Mouse (Mus musculus) liver, postnatal 0 days (tissue): ENCODE results near the gene Npr1. TPM values are rescaled to one million over a fixed set of nuclear protein-coding genes. Genes with fewer than 3 reads are reported as not detected.

ENCODE experiments used
- ATAC-seq: fragments of 200-750 bp; cut with Nextera tagmentation; 2 replicates; pipeline ENCODE4 v1.8.0; 2017; ENCODE audit warnings: mild to moderate bottlenecking, moderate library complexity
- DNase-seq: peaks from one replicate; pipeline ENCODE4 v3.0.0-alpha.2; 2016
- H3K27ac ChIP-seq: fragments of 300-500 bp; sonication (generic); 2 replicates; pipeline ENCODE4 v1.5.1; 2014; ENCODE audit warnings: antibody characterized with exemption, moderate library complexity, mild to moderate bottlenecking, low read depth
- H3K27me3 ChIP-seq: fragments of 300-500 bp; sonication (generic); 2 replicates; pipeline ENCODE4 v1.6.1; 2014; ENCODE audit warnings: low read length, control low read depth, mixed read lengths; ENCODE audit not compliant: insufficient read depth
- H3K36me3 ChIP-seq: fragments of 300-500 bp; sonication (generic); replicated peaks from 2 replicates; pipeline ENCODE4 v1.6.1; 2014; ENCODE audit warnings: mild to moderate bottlenecking, control low read depth, low read length, moderate library complexity, mixed read lengths; ENCODE audit not compliant: insufficient read depth
- H3K4me1 ChIP-seq: fragments of 300-500 bp; sonication (generic); 2 replicates; pipeline ENCODE4 v1.6.1; 2014; ENCODE audit warnings: antibody characterized with exemption, mild to moderate bottlenecking, control low read depth; ENCODE audit not compliant: insufficient read depth
- H3K4me2 ChIP-seq: fragments of 300-500 bp; sonication (generic); 2 replicates; pipeline ENCODE4 v1.6.1; 2014; ENCODE audit warnings: low read depth, mild to moderate bottlenecking, low read length, moderate library complexity, mixed read lengths
- H3K4me3 ChIP-seq: fragments of 300-500 bp; sonication (generic); 2 replicates; pipeline ENCODE4 v1.5.1; 2014; ENCODE audit warnings: low read depth, low read length
- H3K9ac ChIP-seq: fragments of 300-500 bp; sonication (generic); replicated peaks from 2 replicates; pipeline ENCODE4 v1.6.1; 2014; ENCODE audit warnings: mild to moderate bottlenecking, moderate library complexity
- H3K9me3 ChIP-seq: fragments of 300-500 bp; sonication (generic); 2 replicates; pipeline ENCODE4 v1.6.1; 2016; ENCODE audit warnings: mild to moderate bottlenecking, control low read depth, low read length, mixed read lengths
- CTCF ChIP-seq: sonication (generic); IDR thresholded peaks from 2 replicates; pipeline ENCODE4 v1.5.1; 2016; ENCODE audit warnings: antibody characterized with exemption, low read depth
- EP300 ChIP-seq: IDR thresholded peaks from 2 replicates; pipeline ENCODE4 v1.6.1; 2016; ENCODE audit warnings: antibody characterized with exemption, low read depth, mild to moderate bottlenecking
- WGBS: fragments of 180-500 bp; shearing (Covaris S2); extraction: QIAGEN DNeasy Blood & Tissue Kit; methylation state at CpG from one replicate; pipeline ENCODE4 v1.1.7; 2014; ENCODE audit not compliant: insufficient replicate concordance; 5-methylcytosine and 5-hydroxymethylcytosine counted together
- polyA plus RNA-seq: library from polyadenylated mRNA; unstranded; fragments of >200 nt; fragmentation: Nextera tagmentation; extraction: Ambion mirVana; gene quantifications from 2 replicates; pipeline ENCODE4 v1.2.1, GENCODE M21; 2015

The Npr1 gene
- polyA plus RNA-seq, 1 experiment from 2014 or later, result 5.9 TPM

DNA sequence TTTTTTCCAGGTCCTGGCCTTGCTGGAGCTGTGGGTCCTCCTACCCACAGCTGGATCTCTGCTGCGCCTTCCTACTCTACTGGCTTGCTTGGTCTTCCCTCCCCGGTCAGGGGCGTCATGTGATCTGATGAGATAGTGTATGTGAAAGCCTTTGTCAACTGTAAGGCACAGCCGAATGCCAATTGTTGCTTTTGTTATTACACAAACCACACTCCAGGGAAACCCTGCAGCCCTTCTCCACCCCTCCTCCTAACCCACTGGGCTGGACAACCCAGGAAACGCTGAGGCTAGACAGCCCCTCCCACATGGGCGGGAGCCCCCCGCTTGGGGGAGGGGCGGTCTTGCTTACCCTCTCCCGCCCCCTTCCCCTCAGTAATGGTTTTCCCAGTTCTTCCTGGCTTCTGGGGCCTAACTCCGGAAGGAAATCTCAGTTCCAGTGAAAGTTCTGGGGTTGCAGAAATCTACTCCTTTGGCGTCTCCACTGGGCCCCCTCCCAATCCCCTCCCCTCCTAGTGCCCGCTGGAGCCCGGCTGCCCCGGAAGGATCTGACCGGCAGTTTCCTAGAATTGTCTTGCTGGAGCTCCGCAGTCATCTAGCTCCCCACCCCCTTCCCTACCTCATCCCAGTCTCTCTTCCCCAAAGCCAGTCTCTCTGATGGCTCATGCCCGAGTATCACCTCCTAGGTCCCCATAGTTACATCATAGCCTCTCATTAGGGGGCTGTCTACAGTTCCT lies 19.1 kb downstream of the Npr1 start:
- Histone ChIP-seq H3K27me3 (no peaks in the 10 kb centered on the region), H3K36me3 (no peaks in the 10 kb centered on the region), H3K4me3 (peak overlapping the region; percentile 42), H3K9ac (peak overlapping the region; percentile 53), H3K27ac (peak overlapping the region; percentile 69), H3K4me2 (peak overlapping the region; percentile 72), H3K4me1 (peaks cover 13% of the 10 kb centered on the region), H3K9me3 (no peaks in the 10 kb centered on the region)
- TF ChIP-seq CTCF, result no peak
- peak; percentile 54; the same call in 1 of the 2 replicates for TF ChIP-seq EP300
- ATAC-seq, result peak; percentile 88
- 2% methylated on average over 17 of the region's 17 CpGs for WGBS
- DNase-seq, result peak; percentile 75

DNA sequence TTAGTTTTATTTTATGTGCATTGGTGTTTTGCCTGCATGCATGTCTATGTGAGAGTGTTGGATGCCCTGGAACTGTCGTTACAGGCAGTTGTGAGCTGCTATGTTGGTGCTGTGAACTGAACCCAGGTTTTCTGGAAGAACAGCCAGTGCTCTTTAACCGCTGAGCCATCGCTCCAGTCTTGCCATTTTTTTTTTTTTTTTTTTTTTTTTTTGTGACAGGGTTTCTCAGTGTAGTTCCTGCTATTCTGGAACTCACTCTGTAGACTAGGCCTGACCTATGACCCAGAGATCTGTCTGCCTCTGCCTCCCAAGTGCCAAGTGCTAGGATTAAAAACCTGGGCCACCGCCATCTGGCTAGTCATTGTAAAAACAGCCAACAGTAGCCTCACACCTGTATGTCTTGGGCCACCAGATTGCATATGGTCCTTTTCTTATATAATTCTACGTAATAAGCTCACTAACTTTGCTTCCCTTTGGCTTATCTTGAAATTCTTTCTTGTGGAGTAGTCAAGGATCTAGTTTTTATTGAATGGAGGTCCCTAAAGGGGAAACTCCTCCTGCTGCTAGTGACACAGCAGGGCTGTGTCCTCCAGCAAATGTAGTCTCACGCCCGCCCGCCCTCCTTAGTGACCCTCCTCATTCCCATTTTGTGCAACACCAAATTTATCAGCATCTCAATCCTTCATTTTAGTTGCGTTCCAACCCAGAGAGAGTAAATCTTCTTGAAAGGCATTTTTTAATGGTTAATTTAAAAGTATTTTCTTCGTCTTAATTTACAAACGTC lies 20.1 kb downstream of the Npr1 start:
- H3K9me3 ChIP-seq, result no peaks in the 10 kb centered on the region
- no peaks in the 10 kb centered on the region for H3K36me3 ChIP-seq
- TF ChIP-seq CTCF, result no peak
- no peak for TF ChIP-seq EP300
- no peaks in the 10 kb centered on the region for H3K27me3 ChIP-seq
- WGBS, result 58% methylated on average over 11 of the region's 11 CpGs
- H3K4me1 ChIP-seq, result peaks cover 13% of the 10 kb centered on the region
- H3K9ac ChIP-seq, result no peak overlapping the region
- peak overlapping the region; percentile 69 for H3K27ac ChIP-seq
- H3K4me3 ChIP-seq, result peak overlapping the region; percentile 42; the same call in 1 of the 2 replicates
- DNase-seq, result no peak
- no peak for ATAC-seq
- peak overlapping the region; percentile 72 for H3K4me2 ChIP-seq

DNA sequence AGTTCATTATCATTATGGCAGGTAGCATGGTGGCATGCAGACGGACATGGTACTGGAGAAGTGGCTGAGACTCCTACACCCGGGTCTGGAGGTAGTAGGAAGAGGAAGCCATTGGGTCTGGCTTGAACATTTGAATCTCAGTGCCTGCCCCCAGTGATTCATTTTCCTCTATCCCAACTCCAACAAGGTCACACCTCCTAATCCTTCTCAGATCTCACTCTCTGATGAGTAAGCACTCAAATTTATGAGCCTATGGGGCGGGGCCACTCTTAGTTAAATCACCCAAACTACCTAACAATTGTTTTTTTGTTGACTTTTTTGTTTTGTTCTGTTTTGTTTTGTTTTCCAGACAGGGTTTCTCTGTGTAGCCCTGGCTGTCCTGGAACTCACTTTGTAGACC lies 21.7 kb downstream of the Npr1 start:
- no peak overlapping the region for H3K27ac ChIP-seq
- no peaks in the 10 kb centered on the region for H3K27me3 ChIP-seq
- H3K9me3 ChIP-seq, result no peaks in the 10 kb centered on the region
- H3K4me1 ChIP-seq, result peaks cover 13% of the 10 kb centered on the region
- no peak for TF ChIP-seq CTCF
- no peak for TF ChIP-seq EP300
- WGBS, result 82% methylated on average over 3 of the region's 3 CpGs
- DNase-seq (no peak), ATAC-seq (no peak)
- no peak overlapping the region for H3K4me3 ChIP-seq
- H3K36me3 ChIP-seq, result no peaks in the 10 kb centered on the region
- H3K4me2 ChIP-seq, result no peak overlapping the region
- no peak overlapping the region for H3K9ac ChIP-seq

DNA sequence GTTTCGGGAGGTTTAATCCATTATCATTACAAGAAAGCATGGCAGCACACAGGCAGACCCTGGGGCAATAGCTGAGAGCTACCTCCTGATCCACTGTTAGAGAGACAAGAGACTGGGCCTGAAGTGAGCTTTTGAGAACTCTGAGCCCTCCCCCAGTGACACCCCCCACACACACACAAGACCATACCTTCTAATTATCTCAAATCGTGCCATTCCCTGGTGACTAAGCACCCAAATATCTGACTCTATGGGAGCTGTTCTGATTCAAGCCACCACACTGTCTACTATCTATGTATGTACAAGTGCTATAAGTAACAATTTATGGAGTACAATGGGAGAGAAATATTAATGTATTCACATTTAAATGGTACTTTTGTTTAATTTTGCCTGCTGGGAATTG lies 24.9 kb downstream of the Npr1 start:
- ATAC-seq, result no peak
- no peak for TF ChIP-seq EP300
- no peak for TF ChIP-seq CTCF
- 82% methylated on average over 2 of the region's 2 CpGs for WGBS

DNA sequence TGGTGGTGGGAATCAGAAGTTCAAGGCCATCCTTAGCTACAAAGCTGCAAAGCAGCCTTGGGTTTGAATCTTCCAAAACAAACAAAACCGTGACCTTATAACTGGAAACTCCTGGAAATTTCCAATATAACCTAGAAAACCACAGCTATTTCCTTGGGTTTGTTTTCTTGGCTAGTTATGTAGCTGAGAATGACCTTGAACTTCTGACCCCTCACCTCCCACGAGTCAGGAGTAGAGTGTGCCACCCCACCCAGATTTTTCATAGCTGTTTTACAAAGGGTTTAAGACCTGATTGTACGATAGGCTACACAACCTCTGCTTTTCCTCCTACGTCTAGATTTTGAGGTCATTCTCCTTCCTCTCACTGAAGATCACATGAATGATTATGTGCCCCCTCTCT lies 28.5 kb downstream of the Npr1 start:
- Histone ChIP-seq H3K9ac (no peak overlapping the region), H3K27ac (no peak overlapping the region), H3K36me3 (no peaks in the 10 kb centered on the region), H3K9me3 (no peaks in the 10 kb centered on the region), H3K4me1 (peaks cover 11% of the 10 kb centered on the region), H3K4me2 (no peak overlapping the region), H3K27me3 (no peaks in the 10 kb centered on the region), H3K4me3 (no peak overlapping the region)
- TF ChIP-seq EP300, result no peak
- no peak for TF ChIP-seq CTCF
- DNase-seq (no peak), ATAC-seq (no peak)
- WGBS, result 64% methylated on average over 4 of the region's 4 CpGs

More for the DNA sequence above, 24.9 kb downstream of the Npr1 start:
- Histone ChIP-seq H3K27me3 (no peaks in the 10 kb centered on the region), H3K4me2 (no peak overlapping the region), H3K4me3 (no peak overlapping the region), H3K27ac (no peak overlapping the region), H3K9me3 (no peaks in the 10 kb centered on the region), H3K36me3 (no peaks in the 10 kb centered on the region), H3K9ac (no peak overlapping the region), H3K4me1 (peaks cover 3% of the 10 kb centered on the region)
- DNase-seq, result no peak

DNA sequence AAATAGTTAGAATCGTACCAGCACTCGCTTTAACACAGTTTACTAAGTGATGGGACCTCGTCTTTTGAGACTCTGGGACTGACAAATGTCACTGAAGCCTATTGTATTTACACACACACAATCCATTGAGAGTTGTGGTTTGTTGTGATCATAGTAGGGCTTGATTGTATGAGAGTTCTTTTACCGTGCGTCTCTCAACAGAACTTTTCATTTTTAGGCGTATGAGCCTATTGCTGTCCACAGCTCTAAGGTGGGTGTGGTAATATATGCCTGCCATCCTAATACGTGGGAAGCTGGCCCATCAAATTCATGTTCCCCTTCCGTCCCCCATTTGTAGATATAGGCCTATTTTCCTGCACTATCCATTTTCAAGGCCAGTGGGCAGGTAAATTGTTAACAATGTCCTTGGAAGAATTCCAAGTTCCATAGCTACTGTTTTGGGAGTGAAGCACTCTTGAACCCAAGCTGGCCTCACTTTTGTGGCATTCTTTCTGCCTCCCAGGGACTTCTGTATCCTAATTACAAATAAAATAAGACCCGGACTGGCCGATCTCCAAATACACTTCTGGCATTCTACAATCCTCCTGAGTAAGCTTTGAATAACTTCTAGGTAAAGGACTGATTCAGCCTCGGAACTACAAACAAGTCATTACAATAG lies 31.5 kb downstream of the Npr1 start:
- H3K9ac ChIP-seq, result 0 out of 2 replicates have a peak overlapping the region, but pooled peaks have one; percentile 39

More for the DNA sequence above, 31.5 kb downstream of the Npr1 start:
- Histone ChIP-seq H3K4me1 (peaks cover 36% of the 10 kb centered on the region), H3K4me3 (peak overlapping the region; percentile 86), H3K9me3 (no peaks in the 10 kb centered on the region), H3K36me3 (no peaks in the 10 kb centered on the region; the same call in 1 of the 2 replicates), H3K27ac (peak overlapping the region; percentile 99), H3K27me3 (no peaks in the 10 kb centered on the region), H3K4me2 (peak overlapping the region; percentile 100)
- TF ChIP-seq EP300 (no peak), CTCF (no peak)
- DNase-seq (no peak), ATAC-seq (no peak)
- WGBS, result 49% methylated on average over 11 of the region's 11 CpGs
